Mouse (Mus musculus) liver, embryonic 16.5 days (tissue): ENCODE data around the gene Atp6v0c. TPM values are rescaled to one million over a fixed set of nuclear protein-coding genes. Genes with fewer than 3 reads are reported as not detected.

Experiments used
- ATAC-seq: fragments of 200-750 bp; cut with Nextera tagmentation; 2 replicates; pipeline ENCODE4 v1.8.0; 2017; ENCODE audit warnings: low read depth, mild to moderate bottlenecking, moderate number of reproducible peaks, moderate library complexity
- H3K27ac ChIP-seq: fragments of 300-500 bp; sonication (generic); 2 replicates; pipeline ENCODE4 v1.5.1; 2014; ENCODE audit warnings: mild to moderate bottlenecking, low read length
- H3K27me3 ChIP-seq: fragments of 300-500 bp; sonication (generic); 2 replicates; pipeline ENCODE4 v1.6.1; 2014; ENCODE audit warnings: low read depth, low read length, mixed read lengths; ENCODE audit not compliant: control insufficient read depth, insufficient read depth
- H3K36me3 ChIP-seq: fragments of 300-500 bp; sonication (generic); 2 replicates; pipeline ENCODE4 v1.6.1; 2014; ENCODE audit warnings: mild to moderate bottlenecking; ENCODE audit not compliant: control insufficient read depth, insufficient read depth
- H3K4me1 ChIP-seq: fragments of 300-500 bp; sonication (generic); 2 replicates; pipeline ENCODE4 v1.6.1; 2014; ENCODE audit warnings: low read depth, low read length, mixed read lengths; ENCODE audit not compliant: control insufficient read depth
- H3K4me2 ChIP-seq: fragments of 300-500 bp; sonication (generic); 2 replicates; pipeline ENCODE4 v1.6.1; 2014; ENCODE audit warnings: low read depth, low read length, mixed read lengths
- H3K4me3 ChIP-seq: fragments of 300-500 bp; sonication (generic); 2 replicates; pipeline ENCODE4 v1.5.1; 2014; ENCODE audit warnings: low read depth, mild to moderate bottlenecking, low read length
- H3K9ac ChIP-seq: fragments of 300-500 bp; sonication (generic); 2 replicates; pipeline ENCODE4 v1.6.1; 2014; ENCODE audit warnings: low read depth, low read length
- H3K9me3 ChIP-seq: fragments of 300-500 bp; sonication (generic); replicated peaks from 2 replicates; pipeline ENCODE4 v1.6.1; 2016; ENCODE audit warnings: low read length; ENCODE audit not compliant: control insufficient read depth
- WGBS: fragments of 180-500 bp; shearing (Covaris S2); extraction: QIAGEN DNeasy Blood & Tissue Kit; methylation state at CpG from one replicate; pipeline ENCODE4 v1.1.7; 2014; ENCODE audit not compliant: insufficient replicate concordance; 5-methylcytosine and 5-hydroxymethylcytosine counted together
- polyA plus RNA-seq: library from polyadenylated mRNA; unstranded; fragments of >200 nt; fragmentation: Nextera tagmentation; extraction: Ambion mirVana; gene quantifications from 2 replicates; pipeline ENCODE4 v1.2.1, GENCODE M21; 2015

The Atp6v0c gene
- polyA plus RNA-seq, 1 experiment from 2014 or later, result 382 TPM

DNA sequence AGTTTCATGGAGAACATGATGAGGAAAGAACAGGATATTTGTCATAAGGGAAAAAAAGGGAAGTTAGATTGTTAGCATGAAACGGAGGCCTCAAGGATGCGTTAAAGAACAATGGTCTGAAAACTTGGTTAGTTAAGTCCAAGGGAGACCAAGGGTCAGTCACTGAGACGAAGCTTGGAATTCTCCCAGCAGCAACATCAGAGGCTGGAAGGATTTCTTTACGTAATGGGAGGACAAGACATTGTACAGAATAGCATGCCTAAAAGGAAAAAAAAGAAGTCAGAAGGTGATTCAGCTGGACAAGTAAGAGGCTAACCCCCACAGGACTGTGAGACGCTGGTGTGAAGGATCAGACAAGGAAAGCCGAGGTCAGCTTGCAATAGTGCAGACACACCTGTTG lies 2.4 kb downstream of the Atp6v0c start:
- H3K27ac ChIP-seq, result peak overlapping the region; percentile 35
- ATAC-seq, result no peak
- no peak overlapping the region; the same call in 1 of the 2 replicates for H3K9ac ChIP-seq
- peak overlapping the region; percentile 24 for H3K4me3 ChIP-seq
- H3K4me2 ChIP-seq, result peak overlapping the region; percentile 76
- WGBS, result 67% methylated on average over 6 of the region's 6 CpGs
- H3K27me3 ChIP-seq, result no peaks in the 10 kb centered on the region
- no peaks in the 10 kb centered on the region for H3K9me3 ChIP-seq
- H3K36me3 ChIP-seq, result peaks cover 16% of the 10 kb centered on the region
- peaks cover 44% of the 10 kb centered on the region for H3K4me1 ChIP-seq

DNA sequence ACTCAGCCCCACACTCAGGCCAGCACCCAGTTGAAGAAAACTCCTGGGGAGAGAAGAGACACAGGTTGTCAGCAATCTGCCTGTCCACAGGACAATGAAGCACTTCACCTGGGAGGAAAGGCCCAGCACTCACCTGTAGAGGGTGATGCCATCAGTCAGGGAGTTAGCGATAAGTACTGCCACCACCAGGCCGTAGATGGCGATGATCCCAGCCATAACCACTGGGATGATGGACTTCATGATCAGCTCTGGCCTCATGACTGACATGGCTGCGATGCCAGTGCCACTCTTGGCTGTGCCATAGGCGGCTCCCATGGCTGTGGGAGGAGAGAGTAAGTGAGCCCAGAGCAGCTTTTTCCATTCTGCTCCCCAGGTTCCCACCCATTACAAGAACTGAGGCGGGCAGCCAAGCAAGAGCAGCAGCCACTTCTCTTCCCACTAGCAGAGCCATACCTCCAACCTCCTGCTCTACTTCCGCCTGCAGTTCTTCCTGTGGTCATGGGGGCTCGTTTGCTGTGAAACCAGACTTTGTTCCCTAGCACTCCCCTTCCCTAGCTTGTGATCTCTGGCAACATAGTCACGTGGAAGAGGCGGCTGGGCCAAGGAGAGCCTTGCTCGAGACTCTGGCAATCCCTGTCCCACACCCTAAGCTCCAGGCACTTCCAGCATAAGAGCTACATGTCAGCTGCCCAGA lies 4.8 kb downstream of the Atp6v0c start:
- Histone ChIP-seq H3K4me3 (no peak overlapping the region), H3K36me3 (peaks cover 16% of the 10 kb centered on the region), H3K27ac (0 out of 2 replicates have a peak overlapping the region, but pooled peaks have one; percentile 4), H3K9me3 (no peaks in the 10 kb centered on the region), H3K27me3 (no peaks in the 10 kb centered on the region), H3K4me1 (peaks cover 42% of the 10 kb centered on the region), H3K4me2 (no peak overlapping the region), H3K9ac (no peak overlapping the region)
- WGBS, result 68% methylated on average over 11 of the region's 11 CpGs
- ATAC-seq, result no peak

GRCm38 (mm10) chr17:24163176-24163962 lies 6.1 kb downstream of the Atp6v0c start, which contains the start of gene Amdhd2:
Amdhd2 (minus strand) TSS chr17:24163766.
- Histone ChIP-seq H3K36me3 (peaks cover 16% of the 10 kb centered on the region), H3K27ac (peak within 1 kb of the TSS; percentile 95), H3K9me3 (no peaks in the 10 kb centered on the region), H3K4me1 (peaks cover 41% of the 10 kb centered on the region), H3K9ac (peak within 1 kb of the TSS; percentile 83), H3K4me2 (peak within 1 kb of the TSS; percentile 98), H3K4me3 (peak within 1 kb of the TSS; percentile 77), H3K27me3 (no peaks in the 10 kb centered on the region)
- ATAC-seq, result peak; percentile 85
- WGBS, result under 1% methylated on average over 47 of the region's 47 CpGs

DNA sequence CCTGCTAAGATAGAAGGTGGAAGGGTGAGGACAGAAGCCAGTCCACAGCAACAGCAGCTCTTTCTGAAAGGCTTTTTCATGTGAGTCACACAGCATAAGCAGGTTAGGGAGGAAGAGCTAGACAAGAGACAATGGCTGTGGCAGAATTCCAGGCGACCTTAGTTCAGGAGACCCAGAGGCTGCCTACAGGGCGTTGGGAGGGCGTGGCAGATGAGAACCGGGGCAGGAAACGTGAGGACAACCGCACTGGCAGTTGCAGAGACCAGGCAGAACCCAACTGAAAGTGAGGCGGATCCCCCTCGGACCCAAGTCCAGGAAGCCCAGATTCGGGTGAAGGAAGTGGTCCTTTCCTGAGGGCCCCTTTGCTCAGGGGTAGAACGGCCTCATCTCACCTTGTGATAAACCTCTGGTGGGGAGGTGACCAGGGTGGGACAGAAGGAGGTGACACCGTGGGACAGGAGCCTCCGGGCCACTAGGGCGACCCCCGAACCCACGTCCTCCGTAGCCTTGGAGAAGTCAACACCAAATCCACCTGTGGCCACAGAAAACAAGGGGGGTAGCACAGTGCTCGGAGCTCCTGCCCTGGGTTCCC lies 6.8 kb downstream of the Atp6v0c start:
- Histone ChIP-seq H3K4me2 (peak overlapping the region; percentile 98), H3K27me3 (no peaks in the 10 kb centered on the region), H3K9me3 (no peaks in the 10 kb centered on the region), H3K36me3 (peaks cover 14% of the 10 kb centered on the region), H3K9ac (peak overlapping the region; percentile 83), H3K4me1 (peaks cover 34% of the 10 kb centered on the region), H3K4me3 (peak overlapping the region; percentile 77), H3K27ac (peak overlapping the region; percentile 95)
- WGBS, result 1% methylated on average over 17 of the region's 17 CpGs
- ATAC-seq, result peak; percentile 27; the same call in 1 of the 2 replicates

DNA sequence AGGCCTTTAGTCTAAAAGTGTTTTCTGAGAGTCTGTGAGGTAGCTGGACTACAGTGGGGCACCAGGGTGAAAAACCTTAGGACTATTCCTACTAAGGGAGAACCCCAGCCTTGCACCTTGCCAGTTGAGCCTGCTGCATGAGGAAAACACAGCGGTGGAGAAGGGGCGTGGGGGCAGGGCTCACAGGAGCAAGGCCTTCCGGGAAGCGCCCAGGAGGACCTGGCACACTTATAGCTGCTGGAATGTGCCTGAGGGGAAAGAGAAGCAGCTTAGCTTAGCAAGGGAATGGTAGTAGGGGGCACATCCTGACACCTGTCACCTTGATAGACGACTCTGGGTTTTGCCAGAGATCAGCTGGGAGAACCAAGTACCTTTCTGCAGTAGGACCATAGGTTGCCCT lies 8.0 kb downstream of the Atp6v0c start:
- no peak for ATAC-seq
- Histone ChIP-seq H3K36me3 (peaks cover 2% of the 10 kb centered on the region), H3K27me3 (no peaks in the 10 kb centered on the region), H3K27ac (no peak overlapping the region), H3K4me2 (no peak overlapping the region), H3K9ac (no peak overlapping the region), H3K9me3 (no peaks in the 10 kb centered on the region), H3K4me3 (no peak overlapping the region), H3K4me1 (peaks cover 24% of the 10 kb centered on the region)
- 76% methylated on average over 5 of the region's 5 CpGs for WGBS

- Histone ChIP-seq H3K27me3 (no peaks in the 10 kb centered on the region), H3K9ac (no peak overlapping the region), H3K4me3 (no peak overlapping the region), H3K4me1 (peaks cover 25% of the 10 kb centered on the region), H3K9me3 (no peaks in the 10 kb centered on the region), H3K36me3 (peaks cover 2% of the 10 kb centered on the region; the same call in 1 of the 2 replicates), H3K27ac (no peak overlapping the region), H3K4me2 (no peak overlapping the region)
- ATAC-seq, result no peak
- WGBS, result 84% methylated on average over 4 of the region's 4 CpGs
Observed at GRCm38 (mm10) chr17:24157526-24157925, 12.0 kb downstream of the Atp6v0c start.

DNA sequence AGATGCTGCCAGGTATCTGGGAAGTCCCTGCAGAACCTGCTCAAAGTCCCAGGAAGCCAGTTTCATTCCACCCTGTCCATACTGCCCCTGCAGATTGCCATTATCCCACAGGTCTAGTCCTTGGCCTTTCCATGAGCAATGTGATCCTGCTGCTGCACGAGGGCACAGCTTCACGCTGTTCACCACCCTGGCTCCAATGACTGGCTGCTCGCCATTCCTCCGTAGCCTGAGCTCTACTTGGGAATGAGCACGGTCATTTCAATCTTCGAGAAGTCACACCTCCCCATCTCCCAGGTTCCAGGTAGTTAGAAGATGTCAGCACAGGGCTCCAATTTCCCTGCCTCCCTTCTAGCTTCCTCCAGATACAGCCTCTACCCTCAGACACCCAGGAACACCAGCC lies 12.4 kb downstream of the Atp6v0c start:
- Histone ChIP-seq H3K9ac (no peak overlapping the region), H3K27ac (no peak overlapping the region), H3K4me1 (peaks cover 24% of the 10 kb centered on the region), H3K27me3 (no peaks in the 10 kb centered on the region), H3K36me3 (peaks cover 2% of the 10 kb centered on the region; the same call in 1 of the 2 replicates), H3K9me3 (no peaks in the 10 kb centered on the region), H3K4me3 (no peak overlapping the region), H3K4me2 (no peak overlapping the region)
- no peak for ATAC-seq
- WGBS, result 79% methylated on average over 6 of the region's 6 CpGs

- Histone ChIP-seq H3K4me1 (peaks cover 26% of the 10 kb centered on the region), H3K9ac (no peak overlapping the region), H3K36me3 (peaks cover 2% of the 10 kb centered on the region; the same call in 1 of the 2 replicates), H3K27me3 (no peaks in the 10 kb centered on the region), H3K9me3 (no peaks in the 10 kb centered on the region), H3K27ac (no peak overlapping the region), H3K4me2 (no peak overlapping the region), H3K4me3 (no peak overlapping the region)
- no peak for ATAC-seq
- WGBS, result 75% methylated on average over 3 of the region's 3 CpGs
Observed at GRCm38 (mm10) chr17:24156394-24156793, 13.1 kb downstream of the Atp6v0c start.
